Mouse (Mus musculus): ENCODE results near the gene Chst3. TPM values are rescaled to one million over a fixed set of nuclear protein-coding genes. Genes with fewer than 3 reads are reported as not detected.
"Not testable (repeated sequence)": the region's sequence is repeated elsewhere in the genome, so short reads cannot be mapped to it uniquely, and the experiment has no call there.

Gene Chst3
- total RNA-seq, 4 experiments from 2014 or later: 0.65 to 1.2 (median 0.80) TPM

GRCm38 (mm10) chr10:60199378-60199777, 19.7 kb downstream of the Chst3 start:
- no peak for DNase-seq (ENCODE audit: low spot score)

GRCm38 (mm10) chr10:60197406-60197821, 21.6 kb downstream of the Chst3 start:
- DNase-seq (ENCODE audit: low spot score): no peak

DNA sequence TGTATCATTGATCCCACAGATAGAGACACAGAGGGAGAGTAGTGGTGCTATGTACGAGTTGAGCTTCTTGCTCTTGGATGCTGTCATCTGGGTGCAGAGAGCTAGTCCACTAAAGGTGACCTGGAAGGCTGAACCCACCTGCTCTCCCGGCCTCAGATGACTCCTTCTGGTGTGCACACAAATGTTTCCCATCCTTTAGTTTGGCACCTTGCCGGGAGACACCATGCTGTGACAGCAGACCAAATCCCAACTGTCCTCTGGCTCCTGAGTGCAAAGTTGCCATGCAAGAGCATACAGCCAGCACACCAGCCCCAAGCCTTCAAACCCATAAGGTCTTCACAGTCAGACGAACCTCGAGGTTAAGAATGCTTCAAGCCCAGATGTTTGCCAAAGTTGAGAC, 22.1 kb downstream of the Chst3 start:
- DNase-seq (ENCODE audit: low spot score): no peak

GRCm38 (mm10) chr10:60195087-60195486, 24.0 kb downstream of the Chst3 start:
- no peak for DNase-seq (ENCODE audit: low spot score)

- no peak for DNase-seq (ENCODE audit: low spot score)
Measured at GRCm38 (mm10) chr10:60193532-60194423, 25.3 kb downstream of the Chst3 start.

DNA sequence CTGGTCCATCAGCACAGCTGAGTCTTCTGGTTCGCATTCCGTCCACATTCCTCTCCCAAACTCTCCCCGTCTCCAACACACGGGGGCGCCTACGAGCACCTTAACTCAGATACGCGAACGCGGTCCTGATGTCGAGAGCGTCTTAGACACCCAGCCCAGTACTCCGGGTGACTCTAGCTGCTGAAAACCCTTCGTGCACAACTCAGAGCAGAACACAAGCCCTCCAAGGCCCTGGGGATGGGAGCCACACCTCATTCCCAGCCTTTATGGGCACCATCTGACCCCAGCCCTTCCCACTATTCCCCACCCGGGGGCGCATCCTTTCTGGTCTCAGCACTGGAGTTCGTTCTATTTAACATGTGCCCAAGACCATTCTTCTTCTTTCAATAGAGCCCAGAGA, 27.3 kb downstream of the Chst3 start:
- peak; percentile 65 for DNase-seq (ENCODE audit: low spot score)

GRCm38 (mm10) chr10:60189534-60190186, 29.4 kb downstream of the Chst3 start:
- no peak for DNase-seq (ENCODE audit: low spot score)

- DNase-seq (ENCODE audit: low spot score): no peak
Measured at GRCm38 (mm10) chr10:60186191-60186945, 32.7 kb downstream of the Chst3 start.

GRCm38 (mm10) chr10:60185023-60185709, 33.9 kb downstream of the Chst3 start:
- DNase-seq (ENCODE audit: low spot score): no peak

DNA sequence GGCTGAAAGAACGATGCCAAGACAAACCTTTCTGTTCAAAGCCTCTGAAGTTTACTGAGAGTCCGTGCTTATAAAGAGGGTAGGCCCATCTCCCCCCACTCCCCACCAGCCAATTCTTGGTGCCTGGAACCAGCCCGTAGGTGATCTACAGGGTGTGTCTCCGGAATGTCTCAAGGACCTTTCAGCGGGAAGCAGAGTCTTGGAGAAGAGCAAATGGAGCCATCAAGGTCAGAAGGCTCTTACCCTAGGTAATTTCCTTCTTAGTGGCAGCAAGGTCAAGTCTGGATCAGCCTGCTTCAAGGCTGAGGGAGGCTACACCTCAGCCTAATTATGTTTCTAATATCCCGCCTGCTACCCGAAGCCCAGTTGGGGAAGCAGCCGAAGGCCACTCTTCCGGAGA, 43.8 kb downstream of the Chst3 start:
- DNase-seq (ENCODE audit: low spot score): not testable (repeated sequence)

- DNase-seq (ENCODE audit: low spot score): no peak
Measured at GRCm38 (mm10) chr10:60174506-60174905, 44.6 kb downstream of the Chst3 start.

- peak; percentile 21 for DNase-seq (ENCODE audit: low spot score)
Measured at GRCm38 (mm10) chr10:60173035-60173434, 46.0 kb downstream of the Chst3 start.

DNA sequence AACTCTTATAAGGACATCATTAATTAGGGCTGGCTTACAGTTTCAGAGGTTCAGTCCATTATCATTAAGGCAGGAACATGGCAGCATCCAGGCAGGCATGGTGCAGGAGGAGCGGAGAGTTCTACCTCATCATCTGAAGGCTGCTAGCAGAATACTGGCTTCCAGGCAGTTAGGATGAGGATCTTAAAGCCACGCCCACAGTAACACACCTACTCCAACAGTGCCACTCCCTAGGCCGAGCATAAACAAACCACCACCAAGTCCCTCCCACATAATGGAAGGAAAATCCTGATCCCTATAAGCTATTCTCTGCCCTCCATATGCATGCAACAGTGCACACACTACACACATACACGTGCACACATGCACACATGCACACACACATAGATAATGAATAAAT, 46.8 kb downstream of the Chst3 start:
- DNase-seq (ENCODE audit: low spot score): no peak

DNA sequence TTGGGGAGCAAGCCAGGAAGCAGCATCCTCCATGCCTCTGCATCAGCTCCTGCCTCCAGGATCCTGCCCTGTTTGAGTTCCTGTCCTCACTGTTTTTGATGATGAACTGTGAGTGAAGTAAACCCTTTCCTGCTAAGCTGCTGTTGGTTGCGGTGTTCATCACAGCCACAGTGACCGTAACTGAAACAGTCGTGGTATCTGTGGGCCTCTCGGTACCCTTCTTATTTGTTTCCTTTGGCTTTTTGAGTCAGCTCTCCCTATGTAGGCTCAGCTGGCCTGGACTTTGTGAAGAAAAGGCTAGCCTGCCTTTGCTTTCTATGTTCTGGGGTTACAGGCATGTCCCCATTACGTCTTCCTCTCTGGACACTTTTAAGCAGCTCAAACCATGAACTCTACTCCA, 47.7 kb downstream of the Chst3 start:
- no peak for DNase-seq (ENCODE audit: low spot score)

GRCm38 (mm10) chr10:60170326-60171089, 48.6 kb downstream of the Chst3 start:
- no peak for DNase-seq (ENCODE audit: low spot score)

DNA sequence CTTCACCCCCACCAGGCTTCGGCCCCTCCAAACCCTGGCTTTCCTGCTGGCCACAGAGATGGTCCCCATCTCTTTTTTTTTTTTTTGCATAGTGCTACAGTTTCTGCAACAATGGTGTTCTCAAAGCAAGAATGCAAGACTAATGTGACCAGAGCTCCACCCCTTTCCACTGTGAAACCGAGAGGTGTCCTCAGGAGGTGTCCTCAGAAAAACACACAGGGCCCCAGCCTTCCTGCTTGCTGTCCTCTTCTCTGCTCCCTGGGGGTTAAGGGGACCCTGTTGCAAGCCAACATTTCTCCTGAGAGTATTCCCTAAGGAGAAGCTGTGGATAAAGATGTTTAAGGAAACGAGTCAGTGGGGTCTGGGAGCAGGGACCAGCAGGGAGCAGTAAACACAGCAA, 50.1 kb downstream of the Chst3 start:
- no peak for DNase-seq (ENCODE audit: low spot score)

DNA sequence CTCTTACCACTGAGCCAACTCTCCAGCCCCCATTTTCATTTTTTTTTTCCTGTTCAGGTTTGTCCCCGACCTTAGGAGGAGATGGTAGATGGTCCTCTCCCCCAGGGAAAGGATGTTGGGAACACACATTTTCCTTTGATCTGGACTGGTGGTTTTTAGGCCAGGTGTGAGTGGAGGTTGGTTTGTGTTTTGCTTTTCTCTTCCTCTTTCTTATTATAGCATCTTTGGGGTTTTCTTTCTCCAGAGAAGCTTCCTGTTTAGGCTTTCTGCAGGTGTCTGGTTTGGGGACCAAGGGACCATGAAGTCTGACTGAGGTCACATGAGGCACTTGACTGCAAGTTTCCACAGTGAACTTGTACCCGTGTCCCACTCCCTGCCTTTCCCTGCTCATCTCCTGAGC, 50.8 kb downstream of the Chst3 start:
- no peak for DNase-seq (ENCODE audit: low spot score)

GRCm38 (mm10) chr10:60166068-60166467, 53.0 kb downstream of the Chst3 start:
- DNase-seq (ENCODE audit: low spot score): no peak

DNA sequence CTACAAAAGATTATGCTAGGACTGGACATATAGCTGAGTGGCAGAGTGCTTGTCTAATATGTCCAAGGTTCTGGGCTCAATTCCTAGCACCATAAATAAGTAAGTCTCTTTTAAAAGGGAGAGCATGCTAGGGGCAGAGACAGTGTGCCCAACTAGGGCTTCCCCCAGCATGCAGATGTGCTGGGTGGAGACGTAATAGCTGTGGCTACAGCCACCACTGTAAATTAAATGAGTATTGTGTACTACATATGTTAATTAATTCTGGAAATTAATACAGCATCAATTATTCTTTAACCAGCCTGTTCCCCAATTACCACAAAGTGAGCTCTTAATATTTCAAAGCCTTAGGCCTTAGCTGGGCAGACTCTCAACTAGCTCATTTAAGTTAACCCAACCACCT, 54.2 kb downstream of the Chst3 start:
- DNase-seq (ENCODE audit: low spot score): no peak

- no peak for DNase-seq (ENCODE audit: low spot score)
Measured at GRCm38 (mm10) chr10:60162973-60163255, 56.1 kb downstream of the Chst3 start.

All from heart, adult 8-10 months (tissue).